Mouse (Mus musculus): ENCODE measurements around the gene Aplf. TPM values are rescaled to one million over a fixed set of nuclear protein-coding genes. Genes with fewer than 3 reads are reported as not detected.
"Not testable (repeated sequence)": the region's sequence is repeated elsewhere in the genome, so short reads cannot be mapped to it uniquely, and the experiment has no call there.

Aplf gene
- polyA plus RNA-seq, 1 experiment from 2014 or later, result 25.2 TPM

DNA sequence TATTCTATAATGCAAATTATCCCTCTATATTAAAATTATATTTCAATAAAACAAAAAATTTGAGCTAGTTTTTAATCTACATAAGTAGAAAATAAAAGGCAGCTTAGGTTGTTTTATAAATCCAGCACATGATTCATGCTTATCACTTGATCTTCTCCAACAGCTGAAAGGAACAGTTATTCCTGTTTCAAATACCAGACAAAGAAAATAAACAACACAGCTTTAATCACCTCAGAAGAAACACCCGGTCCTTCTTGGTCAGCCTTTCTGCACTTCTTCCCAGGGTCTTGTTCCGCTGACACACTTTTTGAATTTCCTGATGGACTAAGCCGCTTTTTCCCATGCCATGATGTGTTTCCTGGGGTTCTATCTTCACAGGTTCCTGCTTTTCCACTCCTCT lies 18.5 kb downstream of the Aplf start:
- Histone ChIP-seq H3K36me3 (ENCODE audit: control insufficient read depth, insufficient read depth, low read length) (peaks cover 15% of the 10 kb centered on the region), H3K4me1 (replicated peaks; ENCODE audit: control insufficient read depth, insufficient read depth, low read length) (peaks cover 3% of the 10 kb centered on the region; the same call in 1 of the 2 replicates), H3K4me2 (no peak overlapping the region), H3K27me3 (replicated peaks; ENCODE audit: control insufficient read depth, insufficient read depth, low read length) (no peaks in the 10 kb centered on the region), H3K27ac (ENCODE audit: low read depth, low read length) (no peak overlapping the region), H3K9me3 (ENCODE audit: control insufficient read depth, low read length) (no peaks in the 10 kb centered on the region), H3K9ac (ENCODE audit: low read depth, low read length) (no peak overlapping the region), H3K4me3 (ENCODE audit: low read depth, low read length) (no peak overlapping the region)
- ATAC-seq (replicated peaks; ENCODE audit: low FRiP score), result no peak
- DNase-seq (ENCODE audit: low spot score), result no peak
- 72% methylated on average over 3 of the region's 3 CpGs for WGBS

DNA sequence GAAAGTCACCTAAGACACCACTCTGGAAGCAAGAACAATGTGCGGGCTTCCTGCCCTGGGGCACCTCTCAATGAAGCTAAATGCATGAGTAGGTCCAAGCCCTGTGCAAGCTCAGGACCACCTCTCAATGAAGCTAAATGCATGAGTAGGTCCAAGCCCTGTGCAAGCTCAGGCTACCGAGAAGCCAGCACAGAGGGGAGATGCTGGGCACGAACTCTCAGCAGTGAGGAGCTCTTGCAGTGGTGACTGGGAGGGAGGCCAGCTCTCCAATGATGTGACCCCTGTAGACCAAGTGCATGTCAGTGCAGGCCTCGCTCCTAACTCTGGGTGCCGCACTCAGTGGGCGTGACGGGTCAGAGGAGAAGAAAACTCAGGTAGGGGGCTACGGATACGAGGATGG lies 19.3 kb downstream of the Aplf start:
- Histone ChIP-seq H3K4me3 (ENCODE audit: low read depth, low read length) (no peak overlapping the region), H3K4me2 (no peak overlapping the region), H3K36me3 (ENCODE audit: control insufficient read depth, insufficient read depth, low read length) (peaks cover 9% of the 10 kb centered on the region; the same call in 1 of the 2 replicates), H3K9ac (ENCODE audit: low read depth, low read length) (no peak overlapping the region), H3K27me3 (replicated peaks; ENCODE audit: control insufficient read depth, insufficient read depth, low read length) (no peaks in the 10 kb centered on the region), H3K4me1 (replicated peaks; ENCODE audit: control insufficient read depth, insufficient read depth, low read length) (no peaks in the 10 kb centered on the region), H3K9me3 (ENCODE audit: control insufficient read depth, low read length) (no peaks in the 10 kb centered on the region), H3K27ac (ENCODE audit: low read depth, low read length) (no peak overlapping the region)
- DNase-seq (ENCODE audit: low spot score) (no peak), ATAC-seq (replicated peaks; ENCODE audit: low FRiP score) (no peak)
- WGBS, result 90% methylated on average over 9 of the region's 9 CpGs

DNA sequence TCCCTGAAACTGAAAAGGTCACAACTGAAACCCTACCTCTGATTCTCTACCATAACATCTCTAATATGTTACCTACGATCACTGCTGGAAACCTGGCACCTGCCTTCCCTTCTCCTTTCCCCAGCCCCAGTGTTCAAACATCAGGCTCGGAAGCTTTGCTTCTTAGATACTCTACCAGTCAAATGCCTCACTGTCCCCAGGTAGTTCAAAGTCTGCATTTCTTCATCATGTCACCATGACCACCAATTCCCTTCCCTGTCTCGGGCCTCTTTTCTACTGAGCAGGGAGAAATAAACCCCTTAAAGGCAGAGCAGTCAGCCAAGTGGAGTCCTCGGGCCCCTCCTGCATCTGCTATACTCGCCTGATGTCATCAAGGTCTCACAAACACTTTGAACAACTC lies 20.2 kb downstream of the Aplf start:
- no peaks in the 10 kb centered on the region for H3K4me1 ChIP-seq (replicated peaks; ENCODE audit: control insufficient read depth, insufficient read depth, low read length)
- H3K4me3 ChIP-seq (ENCODE audit: low read depth, low read length), result no peak overlapping the region
- H3K9me3 ChIP-seq (ENCODE audit: control insufficient read depth, low read length), result no peaks in the 10 kb centered on the region
- 85% methylated on average over 5 of the region's 5 CpGs for WGBS
- peaks cover 8% of the 10 kb centered on the region; the same call in 1 of the 2 replicates for H3K36me3 ChIP-seq (ENCODE audit: control insufficient read depth, insufficient read depth, low read length)
- no peak overlapping the region for H3K27ac ChIP-seq (ENCODE audit: low read depth, low read length)
- no peak overlapping the region for H3K4me2 ChIP-seq
- ATAC-seq (replicated peaks; ENCODE audit: low FRiP score), result no peak
- H3K9ac ChIP-seq (ENCODE audit: low read depth, low read length), result no peak overlapping the region
- H3K27me3 ChIP-seq (replicated peaks; ENCODE audit: control insufficient read depth, insufficient read depth, low read length), result no peaks in the 10 kb centered on the region
- DNase-seq (ENCODE audit: low spot score), result no peak

DNA sequence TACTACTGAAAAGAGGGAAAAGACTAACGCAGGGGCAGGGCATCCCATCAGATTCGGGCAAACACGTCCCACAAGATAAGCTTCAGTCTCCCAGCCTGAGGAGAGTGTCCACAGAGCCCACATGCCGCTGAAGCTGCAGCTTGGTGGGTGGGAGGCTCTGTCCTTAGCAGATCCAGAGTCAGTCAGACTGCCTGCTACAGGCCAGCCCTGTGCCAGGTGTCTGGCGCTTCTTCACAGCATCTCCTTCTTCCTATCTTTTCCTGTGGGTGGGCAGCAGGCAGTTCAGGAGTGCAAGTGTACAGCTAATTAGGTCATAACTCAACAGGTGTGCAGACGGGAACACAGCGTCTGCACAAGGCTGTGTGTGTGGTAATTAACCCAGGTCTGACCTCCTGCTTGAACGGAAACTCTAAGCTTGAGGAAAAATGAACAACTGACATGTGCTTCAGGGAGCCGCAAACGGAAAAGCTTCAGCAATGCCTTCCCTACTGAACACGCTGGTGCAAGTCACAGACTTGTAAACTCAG lies 33.8 kb downstream of the Aplf start:
- Histone ChIP-seq H3K27me3 (replicated peaks; ENCODE audit: control insufficient read depth, insufficient read depth, low read length) (no peaks in the 10 kb centered on the region), H3K36me3 (ENCODE audit: control insufficient read depth, insufficient read depth, low read length) (peaks cover 2% of the 10 kb centered on the region; the same call in 1 of the 2 replicates), H3K4me2 (no peak overlapping the region), H3K4me3 (ENCODE audit: low read depth, low read length) (no peak overlapping the region), H3K9ac (ENCODE audit: low read depth, low read length) (no peak overlapping the region), H3K9me3 (ENCODE audit: control insufficient read depth, low read length) (no peaks in the 10 kb centered on the region), H3K4me1 (replicated peaks; ENCODE audit: control insufficient read depth, insufficient read depth, low read length) (no peaks in the 10 kb centered on the region), H3K27ac (ENCODE audit: low read depth, low read length) (no peak overlapping the region)
- DNase-seq (ENCODE audit: low spot score) (no peak), ATAC-seq (replicated peaks; ENCODE audit: low FRiP score) (no peak)
- 62% methylated on average over 11 of the region's 11 CpGs for WGBS

DNA sequence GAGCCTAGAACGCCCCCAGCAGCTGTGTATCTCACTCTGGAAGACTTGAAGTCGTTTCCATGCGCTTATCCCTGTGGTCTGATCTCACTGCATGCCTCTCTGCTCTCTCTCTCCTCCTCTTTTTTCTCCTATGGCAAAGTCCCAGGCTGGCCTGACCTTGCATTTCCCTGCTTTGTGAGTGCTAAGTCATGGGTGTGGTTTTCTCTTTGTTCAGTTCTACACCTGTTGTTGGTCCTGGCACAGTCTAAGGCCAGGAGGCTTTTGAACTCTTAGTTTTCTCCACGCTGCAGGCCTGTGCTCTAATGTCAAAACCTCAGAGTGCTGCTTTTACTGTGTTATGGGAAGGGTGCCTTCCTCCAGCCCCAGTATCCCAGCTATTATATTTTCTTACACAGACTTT lies 39.8 kb downstream of the Aplf start:
- no peaks in the 10 kb centered on the region for H3K4me1 ChIP-seq (replicated peaks; ENCODE audit: control insufficient read depth, insufficient read depth, low read length)
- H3K27me3 ChIP-seq (replicated peaks; ENCODE audit: control insufficient read depth, insufficient read depth, low read length), result no peaks in the 10 kb centered on the region
- DNase-seq (ENCODE audit: low spot score) (no peak), ATAC-seq (replicated peaks; ENCODE audit: low FRiP score) (no peak)
- WGBS, result 82% methylated on average over 4 of the region's 4 CpGs
- no peak overlapping the region for H3K9ac ChIP-seq (ENCODE audit: low read depth, low read length)
- no peaks in the 10 kb centered on the region for H3K9me3 ChIP-seq (ENCODE audit: control insufficient read depth, low read length)
- H3K27ac ChIP-seq (ENCODE audit: low read depth, low read length), result no peak overlapping the region
- H3K36me3 ChIP-seq (ENCODE audit: control insufficient read depth, insufficient read depth, low read length), result 0 out of 2 replicates have a peak, but pooled peaks cover 3% of the 10 kb centered on the region
- H3K4me3 ChIP-seq (ENCODE audit: low read depth, low read length), result no peak overlapping the region
- no peak overlapping the region for H3K4me2 ChIP-seq

DNA sequence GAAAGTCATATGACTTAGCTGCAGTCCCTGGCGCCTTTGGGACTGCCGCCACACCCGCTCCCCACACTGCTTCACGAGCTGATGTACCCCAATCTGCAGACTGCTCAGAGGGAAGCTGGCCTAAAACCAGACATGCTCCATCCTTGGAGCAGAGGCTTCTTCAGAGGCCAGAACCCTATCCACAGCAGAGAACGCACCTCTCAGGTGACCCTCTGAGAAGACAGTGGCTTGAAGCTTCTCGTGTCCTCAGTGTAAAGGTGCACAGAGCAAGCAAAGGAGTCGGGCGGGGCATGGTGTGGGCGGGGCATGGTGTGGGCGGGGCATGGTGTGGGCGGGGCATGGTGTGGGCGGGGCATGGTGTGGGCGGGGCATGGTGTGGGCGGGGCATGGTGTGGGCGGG lies 43.1 kb downstream of the Aplf start:
- not testable (repeated sequence) for ATAC-seq (replicated peaks; ENCODE audit: low FRiP score); H3K36me3 ChIP-seq (ENCODE audit: control insufficient read depth, insufficient read depth, low read length); H3K27me3 ChIP-seq (replicated peaks; ENCODE audit: control insufficient read depth, insufficient read depth, low read length); H3K27ac ChIP-seq (ENCODE audit: low read depth, low read length); H3K4me1 ChIP-seq (replicated peaks; ENCODE audit: control insufficient read depth, insufficient read depth, low read length); H3K9ac ChIP-seq (ENCODE audit: low read depth, low read length); H3K9me3 ChIP-seq (ENCODE audit: control insufficient read depth, low read length); H3K4me3 ChIP-seq (ENCODE audit: low read depth, low read length); H3K4me2 ChIP-seq; DNase-seq (ENCODE audit: low spot score)
- WGBS, result 77% methylated on average over 12 of the region's 15 CpGs

DNA sequence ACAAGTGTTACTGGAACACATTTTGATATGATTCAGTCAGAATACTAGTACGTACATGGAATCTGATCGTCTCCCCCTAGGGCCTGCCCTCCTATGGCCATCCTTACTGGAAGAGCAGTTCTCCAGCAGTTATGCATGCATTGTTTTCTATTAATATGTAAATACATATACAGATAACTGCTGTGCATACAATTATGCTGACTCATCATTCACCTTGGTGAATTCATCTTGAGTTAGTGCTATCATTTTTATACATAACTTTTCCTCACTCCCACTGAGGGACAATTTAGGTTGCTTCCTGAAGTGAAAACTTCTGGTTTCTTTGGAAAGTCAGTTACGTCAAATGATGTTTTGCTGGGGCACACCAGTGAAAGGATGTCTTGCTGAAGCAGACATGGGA lies 48.8 kb downstream of the Aplf start:
- 83% methylated on average over 3 of the region's 3 CpGs for WGBS
- no peak for ATAC-seq (replicated peaks; ENCODE audit: low FRiP score)

DNA sequence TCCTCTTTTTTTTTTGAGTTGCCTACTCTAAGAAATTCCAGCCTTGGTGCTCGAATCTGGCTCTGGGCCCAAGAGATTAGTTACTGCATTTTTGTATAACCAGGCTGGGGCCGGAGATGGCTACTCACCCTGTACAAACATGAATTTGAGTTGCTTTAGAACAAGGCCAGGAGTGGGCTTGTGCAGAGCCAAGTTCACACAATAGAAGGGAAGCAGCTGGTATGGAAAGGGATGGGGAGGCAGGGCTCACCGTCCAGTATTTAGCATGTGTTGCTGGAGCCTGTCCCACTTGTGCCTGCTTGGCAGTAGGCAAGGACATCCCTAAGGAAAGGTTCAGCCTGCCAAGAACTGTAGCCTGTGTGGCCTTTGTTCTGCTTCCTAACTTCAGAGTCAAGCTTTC lies 50.7 kb downstream of the Aplf start:
- H3K9me3 ChIP-seq (ENCODE audit: control insufficient read depth, low read length), result no peaks in the 10 kb centered on the region

More for the DNA sequence above, 48.8 kb downstream of the Aplf start:
- H3K27me3 ChIP-seq (replicated peaks; ENCODE audit: control insufficient read depth, insufficient read depth, low read length), result no peaks in the 10 kb centered on the region
- no peaks in the 10 kb centered on the region for H3K36me3 ChIP-seq (ENCODE audit: control insufficient read depth, insufficient read depth, low read length)
- no peak overlapping the region for H3K27ac ChIP-seq (ENCODE audit: low read depth, low read length)
- H3K9me3 ChIP-seq (ENCODE audit: control insufficient read depth, low read length), result no peaks in the 10 kb centered on the region
- no peak overlapping the region for H3K9ac ChIP-seq (ENCODE audit: low read depth, low read length)
- H3K4me1 ChIP-seq (replicated peaks; ENCODE audit: control insufficient read depth, insufficient read depth, low read length), result no peaks in the 10 kb centered on the region
- H3K4me3 ChIP-seq (ENCODE audit: low read depth, low read length), result no peak overlapping the region
- no peak overlapping the region for H3K4me2 ChIP-seq
- no peak for DNase-seq (ENCODE audit: low spot score)

DNA sequence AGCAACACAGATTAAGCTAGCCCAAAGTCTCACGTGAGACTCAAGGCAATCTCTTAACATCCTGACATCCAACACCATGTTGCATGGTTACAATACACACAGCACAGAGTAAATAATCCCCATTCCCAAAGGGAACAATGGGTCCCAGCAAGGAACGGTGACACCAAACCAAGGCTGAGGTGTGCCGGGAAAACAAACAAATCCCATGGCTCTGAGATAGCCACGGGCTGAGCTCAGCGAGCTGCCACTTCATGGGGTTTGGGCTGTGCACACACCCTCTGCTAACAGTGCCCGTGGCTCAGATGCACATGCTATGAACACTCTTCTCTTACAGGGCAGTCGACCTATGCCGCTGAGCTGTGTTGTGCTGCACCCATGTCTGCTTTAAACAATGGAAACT lies 54.0 kb downstream of the Aplf start:
- H3K4me3 ChIP-seq (ENCODE audit: low read depth, low read length), result no peak overlapping the region
- no peaks in the 10 kb centered on the region for H3K27me3 ChIP-seq (replicated peaks; ENCODE audit: control insufficient read depth, insufficient read depth, low read length)
- ATAC-seq (replicated peaks; ENCODE audit: low FRiP score) (no peak), DNase-seq (ENCODE audit: low spot score) (no peak)
- 67% methylated on average over 8 of the region's 8 CpGs for WGBS
- H3K27ac ChIP-seq (ENCODE audit: low read depth, low read length), result no peak overlapping the region
- no peaks in the 10 kb centered on the region for H3K9me3 ChIP-seq (ENCODE audit: control insufficient read depth, low read length)
- H3K4me1 ChIP-seq (replicated peaks; ENCODE audit: control insufficient read depth, insufficient read depth, low read length), result 0 out of 2 replicates have a peak, but pooled peaks cover 2% of the 10 kb centered on the region
- H3K9ac ChIP-seq (ENCODE audit: low read depth, low read length), result no peak overlapping the region
- H3K4me2 ChIP-seq, result no peak overlapping the region
- H3K36me3 ChIP-seq (ENCODE audit: control insufficient read depth, insufficient read depth, low read length), result no peaks in the 10 kb centered on the region

More for the DNA sequence above, 50.7 kb downstream of the Aplf start:
- Histone ChIP-seq H3K27me3 (replicated peaks; ENCODE audit: control insufficient read depth, insufficient read depth, low read length) (no peaks in the 10 kb centered on the region), H3K4me1 (replicated peaks; ENCODE audit: control insufficient read depth, insufficient read depth, low read length) (no peaks in the 10 kb centered on the region), H3K4me3 (ENCODE audit: low read depth, low read length) (no peak overlapping the region), H3K9ac (ENCODE audit: low read depth, low read length) (no peak overlapping the region), H3K36me3 (ENCODE audit: control insufficient read depth, insufficient read depth, low read length) (no peaks in the 10 kb centered on the region), H3K4me2 (no peak overlapping the region), H3K27ac (ENCODE audit: low read depth, low read length) (no peak overlapping the region)
- no peak for ATAC-seq (replicated peaks; ENCODE audit: low FRiP score)
- 68% methylated on average over 3 of the region's 3 CpGs for WGBS
- DNase-seq (ENCODE audit: low spot score), result no peak

Data from liver, embryonic 11.5 days (tissue).